Mouse (Mus musculus) myocyte (in vitro differentiated cells): ENCODE results near the gene Tmem243. TPM values are rescaled to one million over a fixed set of nuclear protein-coding genes. Genes with fewer than 3 reads are reported as not detected.
A peak's percentile ranks its signal among the peaks of the same experiment; 100 is the strongest.

Experiments used
- H3K27me3 ChIP-seq: one replicate; pipeline ENCODE4 v1.6.1; 2011; ENCODE audit not compliant: control insufficient read depth, insufficient read depth, insufficient read length
- H3K36me3 ChIP-seq: one replicate; pipeline ENCODE4 v1.6.1; 2011; ENCODE audit not compliant: control insufficient read depth, insufficient read depth
- H3K4me2 ChIP-seq: one replicate; pipeline ENCODE4 v1.6.1; 2011; ENCODE audit warnings: low read depth, control low read depth
- H3K4me3 ChIP-seq: one replicate; pipeline ENCODE4 v1.5.1; 2011; ENCODE audit warnings: mild to moderate bottlenecking, control low read depth, moderate library complexity
- H3K79me2 ChIP-seq: one replicate; pipeline ENCODE4 v1.6.1; 2011; ENCODE audit not compliant: control insufficient read depth, insufficient read depth
- H3ac ChIP-seq: one replicate; pipeline ENCODE4 v1.6.1; 2011; ENCODE audit not compliant: control insufficient read depth, insufficient read length
- CEBPB ChIP-seq: IDR thresholded peaks from 2 replicates; pipeline ENCODE4 v1.6.1; 2011; ENCODE audit warnings: mild to moderate bottlenecking, moderate library complexity; ENCODE audit not compliant: poor library complexity, insufficient read depth, severe bottlenecking
- E2F4 ChIP-seq: IDR thresholded peaks from one replicate; pipeline ENCODE4 v1.6.1; 2011; ENCODE audit warnings: mild to moderate bottlenecking, control low read depth, moderate library complexity; ENCODE audit not compliant: insufficient read depth
- MAX ChIP-seq: IDR thresholded peaks from one replicate; pipeline ENCODE4 v1.6.1; 2011; ENCODE audit warnings: low read depth, mild to moderate bottlenecking, control low read depth
- MYOD1 ChIP-seq, 3 experiments: IDR thresholded peaks; one replicate each; pipeline ENCODE4 v1.6.1; 2011; ENCODE audit warnings: control low read depth in 2 of 3, low read depth in 2 of 3, mild to moderate bottlenecking in 2 of 3, moderate library complexity in 1 of 3; ENCODE audit not compliant: insufficient read length in 2 of 3, control insufficient read depth in 1 of 3
- MYOG ChIP-seq, 3 experiments: IDR thresholded peaks; one replicate each; pipeline ENCODE4 v1.6.1; 2011; ENCODE audit warnings: control low read depth in 2 of 3, low read depth in 2 of 3, mild to moderate bottlenecking in 2 of 3; ENCODE audit not compliant: insufficient read length in 2 of 3, control insufficient read depth in 1 of 3, insufficient read depth in 1 of 3
- POLR2A ChIP-seq: IDR thresholded peaks from one replicate; pipeline ENCODE4 v1.6.1; 2011; ENCODE audit warnings: low read depth, mild to moderate bottlenecking, control low read depth, moderate library complexity; ENCODE audit not compliant: insufficient read length
- POLR2AphosphoS2 ChIP-seq: IDR thresholded peaks from one replicate; pipeline ENCODE4 v1.6.1; 2011; ENCODE audit warnings: low read depth, control low read depth; ENCODE audit not compliant: insufficient read length
- REST ChIP-seq: IDR thresholded peaks from one replicate; pipeline ENCODE4 v1.6.1; 2011; ENCODE audit warnings: mild to moderate bottlenecking, control low read depth, moderate library complexity; ENCODE audit not compliant: insufficient read depth, insufficient read length
- SRF ChIP-seq: IDR thresholded peaks from one replicate; pipeline ENCODE4 v1.6.1; 2011; ENCODE audit warnings: low read depth; ENCODE audit not compliant: control insufficient read depth, insufficient read length
- TCF12 ChIP-seq: IDR thresholded peaks from one replicate; pipeline ENCODE4 v1.6.1; 2011; ENCODE audit warnings: mild to moderate bottlenecking, control low read depth; ENCODE audit not compliant: poor library complexity, insufficient read depth, severe bottlenecking
- TCF3 ChIP-seq: IDR thresholded peaks from one replicate; pipeline ENCODE4 v1.6.1; 2011; ENCODE audit warnings: low read depth, control low read depth; ENCODE audit not compliant: insufficient read length
- USF1 ChIP-seq: IDR thresholded peaks from one replicate; pipeline ENCODE4 v1.6.1; 2011; ENCODE audit warnings: low read depth, mild to moderate bottlenecking, control low read depth, moderate library complexity
- polyA plus RNA-seq: library from polyadenylated mRNA; unstranded; fragments of >200 nt; fragmentation: generic; extraction: Trizol; gene quantifications from one replicate; pipeline ENCODE4 v1.2.1, GENCODE M21; 2012; ENCODE audit warnings: missing spikeins

The Tmem243 gene
- polyA plus RNA-seq, 1 experiment, result 2.7 TPM

DNA sequence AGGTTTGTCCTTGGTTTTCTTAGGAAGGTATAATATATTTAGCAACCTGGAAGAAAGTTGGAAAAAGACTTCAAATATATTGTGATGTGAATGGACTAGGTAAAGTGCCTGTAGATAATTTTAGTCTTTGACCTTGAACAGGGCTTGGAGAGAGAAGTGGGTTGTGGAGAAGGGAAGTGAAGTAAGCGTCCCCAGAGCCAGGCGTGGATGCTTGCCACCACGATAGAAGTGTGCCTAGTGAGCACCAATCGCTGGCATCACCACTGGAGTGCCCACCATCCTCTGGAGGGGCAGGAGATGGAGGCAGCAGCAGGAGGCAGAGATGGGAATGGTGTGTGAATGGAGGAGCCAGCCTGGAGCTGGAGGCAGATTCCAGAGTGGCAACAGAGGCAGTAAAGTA is 7.0 kb upstream of the Tmem243 start:
- no peaks in the 10 kb centered on the region for H3K79me2 ChIP-seq
- H3K4me2 ChIP-seq, result no peak overlapping the region
- H3ac ChIP-seq, result no peak overlapping the region
- H3K27me3 ChIP-seq, result peaks cover 5% of the 10 kb centered on the region
- H3K4me3 ChIP-seq, result no peak overlapping the region
- TF ChIP-seq MAX (no peak), POLR2AphosphoS2 (no peak), TCF3 (no peak), MYOD1 (IDR thresholded peaks at IDR 0.05; ENCODE audit: control insufficient read depth in 1 of 3, insufficient read length in 2 of 3, low read depth in 2 of 3) (no peak), MYOG (IDR thresholded peaks at IDR 0.05; ENCODE audit: control insufficient read depth in 1 of 3, insufficient read depth in 1 of 3, insufficient read length in 2 of 3, low read depth in 2 of 3) (no peak), TCF12 (no peak), CEBPB (no peak), SRF (no peak), E2F4 (no peak), POLR2A (no peak), USF1 (no peak), REST (no peak)
- H3K36me3 ChIP-seq, result no peaks in the 10 kb centered on the region

DNA sequence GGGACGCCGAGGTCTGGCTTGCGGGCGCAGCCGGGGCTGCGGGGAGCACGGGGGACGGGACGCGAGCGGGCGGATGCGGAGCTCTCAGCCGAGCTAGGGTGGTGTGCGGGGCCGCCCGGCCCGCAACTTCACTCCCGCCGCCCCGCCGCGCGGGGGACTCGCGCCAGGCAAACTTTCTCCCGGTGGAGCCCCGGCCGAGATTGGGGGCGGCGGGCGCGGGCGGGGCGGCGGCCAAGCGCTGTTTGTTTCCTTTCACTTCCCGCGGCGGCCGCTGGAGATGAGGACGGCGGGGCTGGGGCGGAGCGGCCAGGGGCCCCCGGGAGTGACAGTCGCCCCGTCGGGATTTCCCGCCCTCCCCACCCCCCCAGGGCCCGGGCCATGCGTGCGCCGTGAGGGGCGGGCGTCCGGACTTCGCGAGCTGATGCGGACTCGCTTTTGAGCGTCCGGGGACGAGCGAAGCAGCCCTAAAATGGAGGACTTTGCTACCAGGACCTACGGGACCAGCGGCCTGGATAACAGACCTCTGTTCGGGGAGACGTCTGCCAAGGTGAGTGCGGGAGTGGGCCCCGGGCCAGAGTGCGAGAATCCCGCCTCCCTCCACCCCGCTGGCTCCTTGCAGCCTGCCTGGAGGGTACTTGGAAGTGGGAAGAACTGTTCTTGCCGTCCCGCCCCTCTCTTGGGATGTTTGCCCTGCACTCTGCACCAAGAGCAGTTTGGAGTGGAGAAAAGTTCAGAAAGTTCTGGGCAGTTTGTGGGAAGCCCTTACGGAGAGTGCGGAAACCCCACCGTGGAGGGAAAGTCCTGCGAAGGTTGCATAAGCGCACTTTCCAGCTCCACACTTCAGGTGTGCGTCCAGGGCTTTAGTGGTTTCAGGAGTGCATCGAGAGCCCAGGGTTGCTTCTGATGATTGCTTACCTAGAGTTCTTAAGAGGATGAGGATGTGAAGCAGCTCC is 657 bp downstream of the Tmem243 start:
- Histone ChIP-seq H3K79me2 (no peaks in the 10 kb centered on the region), H3K4me2 (peak overlapping the region; percentile 77), H3K4me3 (peak overlapping the region; percentile 26), H3K27me3 (no peaks in the 10 kb centered on the region), H3K36me3 (no peaks in the 10 kb centered on the region), H3ac (peak overlapping the region; percentile 4)
- no peak for TF ChIP-seq E2F4

DNA sequence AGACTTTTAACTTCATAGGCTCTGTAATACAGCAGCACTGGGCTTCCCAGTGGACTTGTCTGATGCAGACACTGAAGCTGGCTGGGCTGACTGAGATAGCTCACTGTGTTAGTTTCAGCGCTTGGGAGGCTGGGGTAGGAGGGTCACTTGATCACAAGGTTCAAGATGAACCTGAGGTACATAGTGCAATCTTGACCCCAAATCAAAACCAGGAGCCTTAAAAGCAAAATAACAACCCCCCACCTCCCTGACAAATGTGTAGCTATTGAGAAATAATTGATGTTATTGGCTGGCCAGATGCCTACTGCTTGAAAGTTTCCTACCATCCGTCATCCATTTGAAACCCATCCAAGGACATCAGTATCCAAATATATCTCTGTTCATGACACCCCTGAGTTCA is 2.2 kb downstream of the Tmem243 start:
- no peaks in the 10 kb centered on the region for H3K79me2 ChIP-seq
- no peaks in the 10 kb centered on the region for H3K27me3 ChIP-seq
- no peak for TF ChIP-seq MYOG (IDR thresholded peaks at IDR 0.05; ENCODE audit: control insufficient read depth in 1 of 3, insufficient read depth in 1 of 3, insufficient read length in 2 of 3, low read depth in 2 of 3)
- no peak for TF ChIP-seq E2F4
- no peak for TF ChIP-seq MYOD1 (IDR thresholded peaks at IDR 0.05; ENCODE audit: control insufficient read depth in 1 of 3, insufficient read length in 2 of 3, low read depth in 2 of 3)
- no peak for TF ChIP-seq SRF
- no peak for TF ChIP-seq TCF3
- TF ChIP-seq TCF12, result no peak
- TF ChIP-seq MAX, result no peak
- TF ChIP-seq USF1, result no peak
- TF ChIP-seq REST, result no peak
- no peak for TF ChIP-seq POLR2A
- no peak for TF ChIP-seq CEBPB
- TF ChIP-seq POLR2AphosphoS2, result no peak
- H3K36me3 ChIP-seq, result no peaks in the 10 kb centered on the region
- no peak overlapping the region for H3K4me3 ChIP-seq
- H3K4me2 ChIP-seq, result no peak overlapping the region
- H3ac ChIP-seq, result no peak overlapping the region

DNA sequence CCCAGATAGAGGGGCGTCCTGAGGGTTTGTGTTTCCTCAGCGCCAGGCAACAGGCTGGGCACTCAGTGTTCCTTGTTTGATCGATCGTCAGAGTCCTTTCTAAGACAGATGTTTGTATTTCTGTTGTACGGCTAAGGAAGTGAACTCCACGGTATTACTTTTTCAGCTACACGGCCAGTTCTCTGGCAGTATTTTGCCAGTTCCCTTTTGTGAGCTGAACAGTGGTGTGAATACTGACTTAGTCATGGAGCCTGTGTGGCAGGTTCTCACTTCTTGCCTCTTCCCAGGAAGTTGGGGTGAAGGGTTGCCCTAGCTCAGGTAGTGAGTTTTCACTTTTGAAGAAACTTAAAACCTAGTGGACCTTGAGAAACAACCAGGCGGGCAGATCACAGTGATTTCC is 3.5 kb downstream of the Tmem243 start:
- Histone ChIP-seq H3K4me2 (no peak overlapping the region), H3K36me3 (no peaks in the 10 kb centered on the region), H3ac (no peak overlapping the region), H3K79me2 (no peaks in the 10 kb centered on the region), H3K27me3 (no peaks in the 10 kb centered on the region), H3K4me3 (no peak overlapping the region)
- TF ChIP-seq E2F4 (no peak), SRF (no peak), MYOG (IDR thresholded peaks at IDR 0.05; ENCODE audit: control insufficient read depth in 1 of 3, insufficient read depth in 1 of 3, insufficient read length in 2 of 3, low read depth in 2 of 3) (no peak), POLR2A (no peak), CEBPB (no peak), MAX (no peak), REST (no peak), TCF12 (no peak), USF1 (no peak), MYOD1 (IDR thresholded peaks at IDR 0.05; ENCODE audit: control insufficient read depth in 1 of 3, insufficient read length in 2 of 3, low read depth in 2 of 3) (no peak), TCF3 (no peak)

DNA sequence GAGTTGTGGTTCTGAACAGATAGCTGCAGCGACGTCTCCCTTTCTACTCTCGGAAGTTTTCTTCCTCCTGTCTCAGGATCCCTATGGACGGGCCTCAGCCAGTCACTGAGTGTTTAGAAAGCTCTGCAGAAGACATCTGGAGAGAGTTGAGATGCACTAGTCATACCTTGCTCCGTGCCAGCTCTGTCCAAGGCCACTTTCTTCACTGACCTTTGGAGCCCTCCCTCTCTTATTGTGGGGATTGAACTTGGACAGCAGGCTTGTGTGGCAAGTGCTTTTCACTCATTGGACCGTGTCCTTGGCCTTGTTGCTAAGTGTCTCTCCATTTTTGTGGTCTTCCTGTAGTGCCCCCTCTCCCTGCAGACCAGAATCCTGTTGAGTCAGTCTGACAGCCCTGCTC is 6.3 kb downstream of the Tmem243 start:
- H3K4me3 ChIP-seq, result no peak overlapping the region
- no peak for TF ChIP-seq E2F4
- TF ChIP-seq MYOD1 (IDR thresholded peaks at IDR 0.05; ENCODE audit: control insufficient read depth in 1 of 3, insufficient read length in 2 of 3, low read depth in 2 of 3), result no peak
- TF ChIP-seq TCF3, result no peak
- TF ChIP-seq SRF, result no peak
- no peak for TF ChIP-seq POLR2A
- no peak for TF ChIP-seq MYOG (IDR thresholded peaks at IDR 0.05; ENCODE audit: control insufficient read depth in 1 of 3, insufficient read depth in 1 of 3, insufficient read length in 2 of 3, low read depth in 2 of 3)
- TF ChIP-seq REST, result no peak
- TF ChIP-seq CEBPB, result no peak
- no peak for TF ChIP-seq POLR2AphosphoS2
- no peak for TF ChIP-seq USF1
- no peak overlapping the region for H3K4me2 ChIP-seq
- H3K79me2 ChIP-seq, result no peaks in the 10 kb centered on the region
- no peaks in the 10 kb centered on the region for H3K27me3 ChIP-seq
- no peaks in the 10 kb centered on the region for H3K36me3 ChIP-seq
- H3ac ChIP-seq, result no peak overlapping the region
